Mouse (Mus musculus): ENCODE data around the gene Echdc2. TPM values are rescaled to one million over a fixed set of nuclear protein-coding genes. Genes with fewer than 3 reads are reported as not detected.
A peak's percentile ranks its signal among the peaks of the same experiment; 100 is the strongest.
"Not testable (repeated sequence)": the region's sequence is repeated elsewhere in the genome, so short reads cannot be mapped to it uniquely, and the experiment has no call there.

The Echdc2 gene
- polyA plus RNA-seq (2015; fragmentation: Nextera tagmentation; extraction: Ambion mirVana), result 41.5 and 46.9 TPM in 2 replicates

GRCm38 (mm10) chr4:108165152-108165895 is at the start of gene Echdc2:
TSS of gene Echdc2 (plus strand) at chr4:108165437.
- Histone ChIP-seq H3K9ac (peak within 1 kb of the TSS; percentile 68), H3K27ac (replicated peaks) (no peak within 1 kb of the TSS), H3K36me3 (peaks cover 9% of the 10 kb centered on the region; the same call in 1 of the 2 replicates), H3K27me3 (0 out of 2 replicates have a peak, but pooled peaks cover 3% of the 10 kb centered on the region), H3K4me1 (0 out of 2 replicates have a peak, but pooled peaks cover 3% of the 10 kb centered on the region), H3K4me3 (replicated peaks) (peak within 1 kb of the TSS; percentile 67), H3K4me2 (replicated peaks) (peak within 1 kb of the TSS; percentile 92), H3K9me3 (replicated peaks) (no peaks in the 10 kb centered on the region)
- under 1% methylated on average over 43 of the region's 43 CpGs for WGBS
- ATAC-seq (ENCODE audit: insufficient number of reproducible peaks, low FRiP score, low TSS enrichment, low read depth), result no peak

GRCm38 (mm10) chr4:108116466-108116865 is 48.8 kb upstream of the Echdc2 start:
- Histone ChIP-seq H3K36me3 (no peaks in the 10 kb centered on the region), H3K9ac (no peak overlapping the region), H3K4me3 (replicated peaks) (no peak overlapping the region), H3K9me3 (replicated peaks) (no peaks in the 10 kb centered on the region), H3K4me1 (no peaks in the 10 kb centered on the region), H3K27me3 (no peaks in the 10 kb centered on the region), H3K27ac (replicated peaks) (no peak overlapping the region), H3K4me2 (replicated peaks) (no peak overlapping the region)
- no peak for ATAC-seq (ENCODE audit: insufficient number of reproducible peaks, low FRiP score, low TSS enrichment, low read depth)
- 67% methylated on average over 2 of the region's 2 CpGs for WGBS

- Histone ChIP-seq H3K27me3 (no peaks in the 10 kb centered on the region), H3K9ac (no peak overlapping the region), H3K4me3 (replicated peaks) (peak overlapping the region; percentile 66; the same call in 1 of the 2 replicates), H3K9me3 (replicated peaks) (no peaks in the 10 kb centered on the region), H3K27ac (replicated peaks) (no peak overlapping the region), H3K4me2 (replicated peaks) (no peak overlapping the region), H3K36me3 (no peaks in the 10 kb centered on the region), H3K4me1 (no peaks in the 10 kb centered on the region)
- WGBS, result 89% methylated on average over 8 of the region's 8 CpGs
- ATAC-seq (ENCODE audit: insufficient number of reproducible peaks, low FRiP score, low TSS enrichment, low read depth), result no peak
These were observed 47.7 kb upstream of the Echdc2 start for GRCm38 (mm10) chr4:108117488-108117887.

GRCm38 (mm10) chr4:108117924-108118876 is 47.0 kb upstream of the Echdc2 start:
- no peaks in the 10 kb centered on the region for H3K4me1 ChIP-seq
- WGBS, result 13% methylated on average over 45 of the region's 45 CpGs
- peak overlapping the region; percentile 66 for H3K4me3 ChIP-seq (replicated peaks)
- no peaks in the 10 kb centered on the region for H3K36me3 ChIP-seq
- H3K9ac ChIP-seq, result peak overlapping the region; percentile 55
- H3K27ac ChIP-seq (replicated peaks), result peak overlapping the region; percentile 71
- H3K9me3 ChIP-seq (replicated peaks), result no peaks in the 10 kb centered on the region
- peak; percentile 95 for ATAC-seq (ENCODE audit: insufficient number of reproducible peaks, low FRiP score, low TSS enrichment, low read depth)
- peak overlapping the region; percentile 62 for H3K4me2 ChIP-seq (replicated peaks)
- H3K27me3 ChIP-seq, result no peaks in the 10 kb centered on the region

GRCm38 (mm10) chr4:108124104-108124503 is 41.1 kb upstream of the Echdc2 start:
- Histone ChIP-seq H3K9me3 (replicated peaks) (no peaks in the 10 kb centered on the region), H3K36me3 (no peaks in the 10 kb centered on the region), H3K27me3 (no peaks in the 10 kb centered on the region), H3K4me2 (replicated peaks) (no peak overlapping the region), H3K4me3 (replicated peaks) (no peak overlapping the region), H3K27ac (replicated peaks) (no peak overlapping the region), H3K4me1 (no peaks in the 10 kb centered on the region), H3K9ac (no peak overlapping the region)
- no peak for ATAC-seq (ENCODE audit: insufficient number of reproducible peaks, low FRiP score, low TSS enrichment, low read depth)
- 85% methylated on average over 1 of the region's 1 CpGs for WGBS

GRCm38 (mm10) chr4:108126260-108126659 is 39.0 kb upstream of the Echdc2 start:
- Histone ChIP-seq H3K9ac (no peak overlapping the region), H3K27ac (replicated peaks) (no peak overlapping the region), H3K36me3 (no peaks in the 10 kb centered on the region), H3K27me3 (no peaks in the 10 kb centered on the region), H3K4me3 (replicated peaks) (no peak overlapping the region), H3K4me1 (no peaks in the 10 kb centered on the region), H3K9me3 (replicated peaks) (no peaks in the 10 kb centered on the region), H3K4me2 (replicated peaks) (no peak overlapping the region)
- whole genome bisulfite sequencing, result 82% methylated on average over 4 of the region's 4 CpGs
- ATAC-seq (ENCODE audit: insufficient number of reproducible peaks, low FRiP score, low TSS enrichment, low read depth), result no peak

GRCm38 (mm10) chr4:108127516-108127915 is 37.7 kb upstream of the Echdc2 start:
- H3K9ac ChIP-seq, result no peak overlapping the region
- H3K4me1 ChIP-seq, result no peaks in the 10 kb centered on the region
- H3K36me3 ChIP-seq, result no peaks in the 10 kb centered on the region
- no peak for ATAC-seq (ENCODE audit: insufficient number of reproducible peaks, low FRiP score, low TSS enrichment, low read depth)
- no peaks in the 10 kb centered on the region for H3K9me3 ChIP-seq (replicated peaks)
- no peaks in the 10 kb centered on the region for H3K27me3 ChIP-seq
- no peak overlapping the region for H3K4me2 ChIP-seq (replicated peaks)
- H3K4me3 ChIP-seq (replicated peaks), result no peak overlapping the region
- H3K27ac ChIP-seq (replicated peaks), result no peak overlapping the region
- WGBS, result 86% methylated on average over 5 of the region's 5 CpGs

GRCm38 (mm10) chr4:108128339-108128738 is 36.9 kb upstream of the Echdc2 start:
- no peak overlapping the region for H3K27ac ChIP-seq (replicated peaks)
- no peaks in the 10 kb centered on the region for H3K4me1 ChIP-seq
- no peaks in the 10 kb centered on the region for H3K36me3 ChIP-seq
- 91% methylated on average over 2 of the region's 2 CpGs for WGBS
- no peak overlapping the region for H3K9ac ChIP-seq
- no peaks in the 10 kb centered on the region for H3K9me3 ChIP-seq (replicated peaks)
- ATAC-seq (ENCODE audit: insufficient number of reproducible peaks, low FRiP score, low TSS enrichment, low read depth), result no peak
- H3K4me3 ChIP-seq (replicated peaks), result no peak overlapping the region
- no peak overlapping the region for H3K4me2 ChIP-seq (replicated peaks)
- H3K27me3 ChIP-seq, result no peaks in the 10 kb centered on the region

- no peaks in the 10 kb centered on the region for H3K9me3 ChIP-seq (replicated peaks)
- H3K27ac ChIP-seq (replicated peaks), result no peak overlapping the region
- ATAC-seq (ENCODE audit: insufficient number of reproducible peaks, low FRiP score, low TSS enrichment, low read depth), result no peak
- H3K4me1 ChIP-seq, result no peaks in the 10 kb centered on the region
- H3K27me3 ChIP-seq, result no peaks in the 10 kb centered on the region
- no peaks in the 10 kb centered on the region for H3K36me3 ChIP-seq
- no peak overlapping the region for H3K9ac ChIP-seq
- WGBS, result 83% methylated on average over 3 of the region's 3 CpGs
- H3K4me2 ChIP-seq (replicated peaks), result no peak overlapping the region
- H3K4me3 ChIP-seq (replicated peaks), result no peak overlapping the region
These were observed 34.8 kb upstream of the Echdc2 start for GRCm38 (mm10) chr4:108130452-108130851.

GRCm38 (mm10) chr4:108136938-108137337 is 28.3 kb upstream of the Echdc2 start:
- no peak overlapping the region for H3K4me3 ChIP-seq (replicated peaks)
- no peaks in the 10 kb centered on the region for H3K4me1 ChIP-seq
- H3K9me3 ChIP-seq (replicated peaks), result no peaks in the 10 kb centered on the region
- no peaks in the 10 kb centered on the region for H3K27me3 ChIP-seq
- no peak overlapping the region for H3K4me2 ChIP-seq (replicated peaks)
- 81% methylated on average over 5 of the region's 5 CpGs for WGBS
- no peaks in the 10 kb centered on the region for H3K36me3 ChIP-seq
- H3K9ac ChIP-seq, result no peak overlapping the region
- ATAC-seq (ENCODE audit: insufficient number of reproducible peaks, low FRiP score, low TSS enrichment, low read depth), result no peak
- H3K27ac ChIP-seq (replicated peaks), result no peak overlapping the region

- not testable (repeated sequence) for H3K27me3 ChIP-seq; ATAC-seq (ENCODE audit: insufficient number of reproducible peaks, low FRiP score, low TSS enrichment, low read depth); H3K9ac ChIP-seq; H3K27ac ChIP-seq (replicated peaks); H3K9me3 ChIP-seq (replicated peaks); H3K4me1 ChIP-seq; H3K4me2 ChIP-seq (replicated peaks); H3K36me3 ChIP-seq; H3K4me3 ChIP-seq (replicated peaks)
- 88% methylated on average over 2 of the region's 2 CpGs for WGBS
These were observed 22.1 kb upstream of the Echdc2 start for GRCm38 (mm10) chr4:108143178-108143577.
